Mouse (Mus musculus): ENCODE measurements around the gene Trim21. TPM values are rescaled to one million over a fixed set of nuclear protein-coding genes. Genes with fewer than 3 reads are reported as not detected.

The Trim21 gene
- polyA plus RNA-seq, 1 experiment from 2014 or later = 0.52 TPM

GRCm38 (mm10) chr7:102529052-102529451, 36.2 kb downstream of the Trim21 start:
- WGBS = 86% methylated on average over 1 of the region's 1 CpGs
- no peak for DNase-seq (ENCODE audit: low spot score)
- Histone ChIP-seq H3K36me3 (no peaks in the 10 kb centered on the region), H3K27me3 (ENCODE audit: low read depth, poor library complexity, severe bottlenecking) (no peaks in the 10 kb centered on the region), H3K4me1 (no peaks in the 10 kb centered on the region), H3K4me3 (no peak overlapping the region), H3K27ac (replicated peaks) (no peak overlapping the region), H3K9me3 (replicated peaks) (no peaks in the 10 kb centered on the region)

- WGBS = 89% methylated on average over 2 of the region's 2 CpGs
- Histone ChIP-seq H3K36me3 (no peaks in the 10 kb centered on the region), H3K27me3 (ENCODE audit: low read depth, poor library complexity, severe bottlenecking) (peaks cover 36% of the 10 kb centered on the region), H3K4me1 (peaks cover 4% of the 10 kb centered on the region), H3K27ac (replicated peaks) (no peak overlapping the region), H3K9me3 (replicated peaks) (no peaks in the 10 kb centered on the region), H3K4me3 (no peak overlapping the region)
- no peak for DNase-seq (ENCODE audit: low spot score)
Measured at GRCm38 (mm10) chr7:102517051-102517335, 48.3 kb downstream of the Trim21 start.

GRCm38 (mm10) chr7:102516261-102517050, 48.8 kb downstream of the Trim21 start:
- Histone ChIP-seq H3K36me3 (no peaks in the 10 kb centered on the region), H3K9me3 (replicated peaks) (no peaks in the 10 kb centered on the region), H3K4me1 (peaks cover 4% of the 10 kb centered on the region), H3K27ac (replicated peaks) (no peak overlapping the region), H3K27me3 (ENCODE audit: low read depth, poor library complexity, severe bottlenecking) (peaks cover 41% of the 10 kb centered on the region), H3K4me3 (no peak overlapping the region)
- no peak for DNase-seq (ENCODE audit: low spot score)
- WGBS = 86% methylated on average over 10 of the region's 10 CpGs

- no peak for DNase-seq (ENCODE audit: low spot score)
- Histone ChIP-seq H3K9me3 (replicated peaks) (no peaks in the 10 kb centered on the region), H3K27ac (replicated peaks) (no peak overlapping the region), H3K4me1 (peaks cover 4% of the 10 kb centered on the region), H3K27me3 (ENCODE audit: low read depth, poor library complexity, severe bottlenecking) (peaks cover 47% of the 10 kb centered on the region), H3K4me3 (no peak overlapping the region), H3K36me3 (no peaks in the 10 kb centered on the region)
- 81% methylated on average over 4 of the region's 4 CpGs for WGBS
Measured at GRCm38 (mm10) chr7:102514144-102514543, 51.1 kb downstream of the Trim21 start.

GRCm38 (mm10) chr7:102512814-102513435, 52.4 kb downstream of the Trim21 start:
- Histone ChIP-seq H3K4me3 (peak overlapping the region; percentile 65), H3K27me3 (ENCODE audit: low read depth, poor library complexity, severe bottlenecking) (peaks cover 47% of the 10 kb centered on the region), H3K4me1 (peaks cover 4% of the 10 kb centered on the region), H3K27ac (replicated peaks) (peak overlapping the region; percentile 85), H3K36me3 (no peaks in the 10 kb centered on the region), H3K9me3 (replicated peaks) (no peaks in the 10 kb centered on the region)
- peak; percentile 88 for DNase-seq (ENCODE audit: low spot score)
- WGBS = under 1% methylated on average over 54 of the region's 54 CpGs

- no peak overlapping the region for H3K27ac ChIP-seq (replicated peaks)
- WGBS = 92% methylated on average over 10 of the region's 10 CpGs
- peak; percentile 10 for DNase-seq (ENCODE audit: low spot score)
- H3K36me3 ChIP-seq = no peaks in the 10 kb centered on the region
- H3K9me3 ChIP-seq (replicated peaks) = no peaks in the 10 kb centered on the region
- H3K27me3 ChIP-seq (ENCODE audit: low read depth, poor library complexity, severe bottlenecking) = peaks cover 47% of the 10 kb centered on the region
- H3K4me3 ChIP-seq = no peak overlapping the region
- peaks cover 4% of the 10 kb centered on the region for H3K4me1 ChIP-seq
Measured at GRCm38 (mm10) chr7:102511927-102512326, 53.4 kb downstream of the Trim21 start.

GRCm38 (mm10) chr7:102509726-102510125, 55.6 kb downstream of the Trim21 start:
- Histone ChIP-seq H3K27ac (replicated peaks) (no peak overlapping the region), H3K4me1 (peaks cover 4% of the 10 kb centered on the region), H3K9me3 (replicated peaks) (no peaks in the 10 kb centered on the region), H3K4me3 (no peak overlapping the region), H3K36me3 (no peaks in the 10 kb centered on the region), H3K27me3 (ENCODE audit: low read depth, poor library complexity, severe bottlenecking) (peaks cover 35% of the 10 kb centered on the region)
- WGBS = 83% methylated on average over 7 of the region's 7 CpGs
- DNase-seq (ENCODE audit: low spot score) = no peak

- H3K27me3 ChIP-seq (ENCODE audit: low read depth, poor library complexity, severe bottlenecking) = peaks cover 24% of the 10 kb centered on the region
- no peaks in the 10 kb centered on the region for H3K9me3 ChIP-seq (replicated peaks)
- H3K4me1 ChIP-seq = peaks cover 4% of the 10 kb centered on the region
- H3K36me3 ChIP-seq = no peaks in the 10 kb centered on the region
- no peak overlapping the region for H3K27ac ChIP-seq (replicated peaks)
- 90% methylated on average over 6 of the region's 6 CpGs for WGBS
- peak; percentile 9 for DNase-seq (ENCODE audit: low spot score)
- H3K4me3 ChIP-seq = no peak overlapping the region
Measured at GRCm38 (mm10) chr7:102508666-102509065, 56.6 kb downstream of the Trim21 start.

DNA sequence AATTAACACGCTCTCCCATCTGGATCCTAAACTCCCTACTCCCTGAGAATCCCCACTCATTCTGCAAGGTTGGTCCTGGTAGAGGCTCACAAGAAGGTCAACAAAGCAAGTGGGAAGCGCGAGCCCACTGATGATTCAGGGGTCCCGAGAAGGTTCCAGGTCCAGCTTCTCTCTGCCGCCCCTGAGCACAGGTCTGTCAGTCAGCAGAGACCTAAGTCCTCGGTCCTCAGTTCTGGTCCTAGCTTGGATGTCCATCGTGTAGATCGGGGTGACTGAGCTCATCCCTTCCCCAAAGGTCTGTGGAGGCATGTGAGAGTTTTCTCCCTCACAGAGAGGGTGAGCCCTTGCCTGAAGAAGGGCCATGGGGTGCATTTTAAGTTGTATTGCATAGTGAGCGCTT, 57.2 kb downstream of the Trim21 start:
- Histone ChIP-seq H3K27ac (replicated peaks) (no peak overlapping the region), H3K4me1 (peaks cover 4% of the 10 kb centered on the region), H3K36me3 (no peaks in the 10 kb centered on the region), H3K4me3 (no peak overlapping the region), H3K27me3 (ENCODE audit: low read depth, poor library complexity, severe bottlenecking) (peaks cover 19% of the 10 kb centered on the region), H3K9me3 (replicated peaks) (no peaks in the 10 kb centered on the region)
- peak; percentile 10 for DNase-seq (ENCODE audit: low spot score)
- 88% methylated on average over 9 of the region's 9 CpGs for WGBS

Other genes with a start within 250 kb of the Trim21 start
- gene Rrm1, start 123.8 kb downstream of the Trim21 start, polyA plus RNA-seq (2016; fragmentation: Nextera tagmentation; extraction: Ambion mirVana) = 274 TPM in 2 replicates
- 0.35 TPM in 2 replicates for gene Olfr543, start 83.8 kb downstream of the Trim21 start, polyA plus RNA-seq (2016; fragmentation: Nextera tagmentation; extraction: Ambion mirVana)
- 0.11 and 0.17 TPM in 2 replicates for gene Olfr544, start 77.2 kb downstream of the Trim21 start, polyA plus RNA-seq (2016; fragmentation: Nextera tagmentation; extraction: Ambion mirVana)
- gene Olfr545, start 65.9 kb downstream of the Trim21 start, polyA plus RNA-seq (2016; fragmentation: Nextera tagmentation; extraction: Ambion mirVana) = 0.05 and 0.11 TPM in 2 replicates
- gene Olfr547, start 30.7 kb downstream of the Trim21 start, polyA plus RNA-seq (2016; fragmentation: Nextera tagmentation; extraction: Ambion mirVana) = not detected in 2 replicates
- not detected in 2 replicates for gene Olfr548-ps1, start 24.6 kb downstream of the Trim21 start, polyA plus RNA-seq (2016; fragmentation: Nextera tagmentation; extraction: Ambion mirVana)
- not detected in 2 replicates for gene Olfr549, start 15.6 kb downstream of the Trim21 start, polyA plus RNA-seq (2016; fragmentation: Nextera tagmentation; extraction: Ambion mirVana)
- gene Olfr550, start 6.0 kb upstream of the Trim21 start, polyA plus RNA-seq (2016; fragmentation: Nextera tagmentation; extraction: Ambion mirVana) = not detected in 2 replicates
- gene Olfr551, start 26.4 kb upstream of the Trim21 start, polyA plus RNA-seq (2016; fragmentation: Nextera tagmentation; extraction: Ambion mirVana) = not detected in 2 replicates
- gene Olfr552, start 32.3 kb upstream of the Trim21 start, polyA plus RNA-seq (2016; fragmentation: Nextera tagmentation; extraction: Ambion mirVana) = not detected in 2 replicates
- gene Olfr553, start 52.7 kb upstream of the Trim21 start, polyA plus RNA-seq (2016; fragmentation: Nextera tagmentation; extraction: Ambion mirVana) = not detected in 2 replicates
- gene Olfr554, start 72.9 kb upstream of the Trim21 start, polyA plus RNA-seq (2016; fragmentation: Nextera tagmentation; extraction: Ambion mirVana) = not detected in 2 replicates
- gene Olfr555, start 93.3 kb upstream of the Trim21 start, polyA plus RNA-seq (2016; fragmentation: Nextera tagmentation; extraction: Ambion mirVana) = not detected in 2 replicates
- gene Olfr556, start 99.4 kb upstream of the Trim21 start, polyA plus RNA-seq (2016; fragmentation: Nextera tagmentation; extraction: Ambion mirVana) = not detected in 2 replicates
- gene Trim68, start 121.8 kb upstream of the Trim21 start, polyA plus RNA-seq (2016; fragmentation: Nextera tagmentation; extraction: Ambion mirVana) = 10.1 and 11.8 TPM in 2 replicates
- gene Olfr557, start 130.4 kb upstream of the Trim21 start, polyA plus RNA-seq (2016; fragmentation: Nextera tagmentation; extraction: Ambion mirVana) = not detected in 2 replicates
- gene Olfr558, start 136.7 kb upstream of the Trim21 start, polyA plus RNA-seq (2016; fragmentation: Nextera tagmentation; extraction: Ambion mirVana) = 0.04 TPM in 1 of 2 replicates, not detected in the other
- gene Olfr33, start 153.6 kb upstream of the Trim21 start, polyA plus RNA-seq (2016; fragmentation: Nextera tagmentation; extraction: Ambion mirVana) = not detected in 2 replicates
- gene Olfr559, start 162.0 kb upstream of the Trim21 start, polyA plus RNA-seq (2016; fragmentation: Nextera tagmentation; extraction: Ambion mirVana) = not detected in 2 replicates
- not detected in 2 replicates for gene Olfr560, start 193.9 kb upstream of the Trim21 start, polyA plus RNA-seq (2016; fragmentation: Nextera tagmentation; extraction: Ambion mirVana)
- gene Olfr78, start 194.0 kb upstream of the Trim21 start, polyA plus RNA-seq (2016; fragmentation: Nextera tagmentation; extraction: Ambion mirVana) = not detected in 2 replicates
- not detected in 2 replicates for gene Olfr561, start 205.7 kb upstream of the Trim21 start, polyA plus RNA-seq (2016; fragmentation: Nextera tagmentation; extraction: Ambion mirVana)
- gene Olfr564, start 238.0 kb upstream of the Trim21 start, polyA plus RNA-seq (2016; fragmentation: Nextera tagmentation; extraction: Ambion mirVana) = not detected in 2 replicates